Mouse (Mus musculus): ENCODE results near the gene Kif1b. TPM values are rescaled to one million over a fixed set of nuclear protein-coding genes. Genes with fewer than 3 reads are reported as not detected.
A peak's percentile ranks its signal among the peaks of the same experiment; 100 is the strongest.

The Kif1b gene
- polyA plus RNA-seq, 1 experiment from 2014 or later: 38.9 TPM

- ATAC-seq (ENCODE audit: insufficient read depth): no peak
- no peak for DNase-seq
- 87% methylated on average over 9 of the region's 9 CpGs for WGBS
Measured at GRCm38 (mm10) chr4:149259391-149260094, 48.0 kb downstream of the Kif1b start.

GRCm38 (mm10) chr4:149258926-149259325, 48.6 kb downstream of the Kif1b start:
- TF ChIP-seq CTCF (IDR thresholded peaks at IDR 0.05; ENCODE audit: low read depth): no peak
- no peak overlapping the region for H3K9ac ChIP-seq
- peaks cover 64% of the 10 kb centered on the region for H3K36me3 ChIP-seq (ENCODE audit: insufficient read depth)
- 80% methylated on average over 3 of the region's 3 CpGs for WGBS
- H3K27me3 ChIP-seq (ENCODE audit: insufficient read depth, low read length): no peaks in the 10 kb centered on the region
- no peak for ATAC-seq (ENCODE audit: insufficient read depth)
- no peak for DNase-seq
- no peak overlapping the region for H3K4me3 ChIP-seq (ENCODE audit: low read depth, low read length)
- no peak overlapping the region for H3K27ac ChIP-seq (ENCODE audit: low read depth)
- no peaks in the 10 kb centered on the region for H3K4me1 ChIP-seq (ENCODE audit: insufficient read depth)
- no peak overlapping the region for H3K4me2 ChIP-seq
- H3K9me3 ChIP-seq (ENCODE audit: low read depth, low read length): no peaks in the 10 kb centered on the region

More at GRCm38 (mm10) chr4:149259391-149260094, 48.0 kb downstream of the Kif1b start:
- Histone ChIP-seq H3K27me3 (ENCODE audit: insufficient read depth, low read length) (no peaks in the 10 kb centered on the region), H3K9me3 (ENCODE audit: low read depth, low read length) (no peaks in the 10 kb centered on the region), H3K4me1 (ENCODE audit: insufficient read depth) (no peaks in the 10 kb centered on the region), H3K4me3 (ENCODE audit: low read depth, low read length) (no peak overlapping the region), H3K36me3 (ENCODE audit: insufficient read depth) (peaks cover 60% of the 10 kb centered on the region), H3K27ac (ENCODE audit: low read depth) (no peak overlapping the region), H3K4me2 (no peak overlapping the region), H3K9ac (no peak overlapping the region)
- TF ChIP-seq CTCF (IDR thresholded peaks at IDR 0.05; ENCODE audit: low read depth): no peak

- no peak for DNase-seq
- H3K9ac ChIP-seq: no peak overlapping the region
- H3K36me3 ChIP-seq (ENCODE audit: insufficient read depth): peaks cover 60% of the 10 kb centered on the region
- H3K9me3 ChIP-seq (ENCODE audit: low read depth, low read length): no peaks in the 10 kb centered on the region
- no peak for ATAC-seq (ENCODE audit: insufficient read depth)
- H3K27me3 ChIP-seq (ENCODE audit: insufficient read depth, low read length): no peaks in the 10 kb centered on the region
- WGBS: 92% methylated on average over 15 of the region's 15 CpGs
- H3K27ac ChIP-seq (ENCODE audit: low read depth): no peak overlapping the region
- H3K4me2 ChIP-seq: no peak overlapping the region
- H3K4me1 ChIP-seq (ENCODE audit: insufficient read depth): no peaks in the 10 kb centered on the region
- TF ChIP-seq CTCF (IDR thresholded peaks at IDR 0.05; ENCODE audit: low read depth): no peak
- no peak overlapping the region for H3K4me3 ChIP-seq (ENCODE audit: low read depth, low read length)
Measured at GRCm38 (mm10) chr4:149256511-149257300, 50.8 kb downstream of the Kif1b start.

GRCm38 (mm10) chr4:149255277-149256270, 51.9 kb downstream of the Kif1b start:
- Histone ChIP-seq H3K36me3 (ENCODE audit: insufficient read depth) (peaks cover 65% of the 10 kb centered on the region), H3K4me1 (ENCODE audit: insufficient read depth) (no peaks in the 10 kb centered on the region), H3K4me3 (ENCODE audit: low read depth, low read length) (no peak overlapping the region), H3K27me3 (ENCODE audit: insufficient read depth, low read length) (no peaks in the 10 kb centered on the region), H3K9ac (no peak overlapping the region), H3K9me3 (ENCODE audit: low read depth, low read length) (no peaks in the 10 kb centered on the region), H3K27ac (ENCODE audit: low read depth) (no peak overlapping the region; the same call in 1 of the 2 replicates), H3K4me2 (no peak overlapping the region)
- DNase-seq: no peak
- ATAC-seq (ENCODE audit: insufficient read depth): no peak
- WGBS: 55% methylated on average over 13 of the region's 13 CpGs
- TF ChIP-seq CTCF (IDR thresholded peaks at IDR 0.05; ENCODE audit: low read depth): no peak

GRCm38 (mm10) chr4:149254827-149255226, 52.7 kb downstream of the Kif1b start:
- H3K4me2 ChIP-seq: no peak overlapping the region
- no peak for DNase-seq
- H3K36me3 ChIP-seq (ENCODE audit: insufficient read depth): peaks cover 64% of the 10 kb centered on the region
- no peak overlapping the region for H3K4me3 ChIP-seq (ENCODE audit: low read depth, low read length)
- H3K9me3 ChIP-seq (ENCODE audit: low read depth, low read length): no peaks in the 10 kb centered on the region
- WGBS: 74% methylated on average over 4 of the region's 4 CpGs
- H3K27ac ChIP-seq (ENCODE audit: low read depth): no peak overlapping the region
- ATAC-seq (ENCODE audit: insufficient read depth): no peak
- H3K4me1 ChIP-seq (ENCODE audit: insufficient read depth): no peaks in the 10 kb centered on the region
- no peaks in the 10 kb centered on the region for H3K27me3 ChIP-seq (ENCODE audit: insufficient read depth, low read length)
- no peak for TF ChIP-seq CTCF (IDR thresholded peaks at IDR 0.05; ENCODE audit: low read depth)
- H3K9ac ChIP-seq: no peak overlapping the region

GRCm38 (mm10) chr4:149249311-149249710, 58.2 kb downstream of the Kif1b start:
- H3K4me1 ChIP-seq (ENCODE audit: insufficient read depth): no peaks in the 10 kb centered on the region
- TF ChIP-seq CTCF (IDR thresholded peaks at IDR 0.05; ENCODE audit: low read depth): no peak
- no peak overlapping the region for H3K27ac ChIP-seq (ENCODE audit: low read depth)
- peaks cover 75% of the 10 kb centered on the region for H3K36me3 ChIP-seq (ENCODE audit: insufficient read depth)
- 67% methylated on average over 1 of the region's 1 CpGs for WGBS
- no peaks in the 10 kb centered on the region for H3K9me3 ChIP-seq (ENCODE audit: low read depth, low read length)
- H3K4me3 ChIP-seq (ENCODE audit: low read depth, low read length): no peak overlapping the region
- no peak for ATAC-seq (ENCODE audit: insufficient read depth)
- no peaks in the 10 kb centered on the region for H3K27me3 ChIP-seq (ENCODE audit: insufficient read depth, low read length)
- peak; percentile 45 for DNase-seq
- H3K4me2 ChIP-seq: no peak overlapping the region
- no peak overlapping the region for H3K9ac ChIP-seq

Measured in lung, embryonic 14.5 days (tissue).